ENCODE assay signal across 17 mouse cellular contexts in genomic region chr5:72211741-72212140, GRCm38 (mm10). TPM values are rescaled to one million over a fixed set of nuclear protein-coding genes. Genes with fewer than 3 reads are reported as not detected.
DNase-seq lines count a peak whose midpoint lies in the region; ATAC-seq and TF ChIP-seq lines count a peak whose summit lies in the region.
"Had no signal": no experiment of that assay in that cellular context is flagged by ENCODE, and none has a peak within 500 bp of the region (broad histone marks: within the 10 kb centered on the region; RNA-seq: fewer than 3 reads in every experiment).

No protein-coding gene starts in this region.

- peaks cover 3% of the 10 kb centered on the region; the same call in 1 of the 2 replicates for H3K36me3 ChIP-seq in kidney, embryonic 16.5 days (ENCODE audit: insufficient read depth, low read length)
- no peaks in the 10 kb centered on the region; the same call in 1 of the 2 replicates for H3K36me3 ChIP-seq in kidney, adult 2 months (ENCODE audit: control insufficient read depth, insufficient read depth, low read length)
- H3K36me3 ChIP-seq in embryonic facial prominence, embryonic 14.5 days (ENCODE audit: control insufficient read depth, insufficient read depth, low read length) = no peaks in the 10 kb centered on the region
- no peaks in the 10 kb centered on the region for H3K36me3 ChIP-seq in midbrain, embryonic 13.5 days
- H3K36me3 ChIP-seq in stomach, embryonic 15.5 days = no peaks in the 10 kb centered on the region
- no peaks in the 10 kb centered on the region for H3K36me3 ChIP-seq in forebrain, embryonic 15.5 days
- H3K36me3 ChIP-seq: neural tube, embryonic 15.5 days had no signal

- H3K27ac ChIP-seq in kidney, embryonic 16.5 days (ENCODE audit: low read length) = no peak overlapping the region
- no peak overlapping the region for H3K27ac ChIP-seq in kidney, adult 2 months (ENCODE audit: insufficient read depth, low read depth, low read length)
- H3K27ac ChIP-seq in embryonic facial prominence, embryonic 14.5 days (replicated peaks; ENCODE audit: low read depth, low read length) = no peak overlapping the region
- H3K27ac ChIP-seq in midbrain, embryonic 13.5 days = no peak overlapping the region
- no peak overlapping the region for H3K27ac ChIP-seq in stomach, embryonic 15.5 days
- H3K27ac ChIP-seq in forebrain, embryonic 15.5 days (replicated peaks) = no peak overlapping the region
- H3K27ac ChIP-seq: heart, embryonic 13.5 days; neural tube, embryonic 15.5 days had no signal

- 70% methylated on average over 18 of the region's 18 CpGs for WGBS in kidney, embryonic 16.5 days
- WGBS in kidney, adult 2 months = 66% methylated on average over 18 of the region's 18 CpGs
- 63% methylated on average over 18 of the region's 18 CpGs for WGBS in embryonic facial prominence, embryonic 14.5 days
- WGBS in midbrain, embryonic 13.5 days = 52% methylated on average over 18 of the region's 18 CpGs
- WGBS in stomach, embryonic 15.5 days = 59% methylated on average over 18 of the region's 18 CpGs
- 80% methylated on average over 18 of the region's 18 CpGs for WGBS in forebrain, embryonic 15.5 days

- H3K4me3 ChIP-seq in kidney, embryonic 16.5 days (ENCODE audit: low read length) = no peak overlapping the region
- no peak overlapping the region for H3K4me3 ChIP-seq in kidney, adult 2 months (ENCODE audit: insufficient read depth, low read depth, low read length)
- H3K4me3 ChIP-seq in embryonic facial prominence, embryonic 14.5 days (ENCODE audit: low read depth, low read length) = peak overlapping the region; percentile 10; the same call in 1 of the 2 replicates
- no peak overlapping the region for H3K4me3 ChIP-seq in midbrain, embryonic 13.5 days (replicated peaks)
- H3K4me3 ChIP-seq in stomach, embryonic 15.5 days (replicated peaks) = no peak overlapping the region
- no peak overlapping the region for H3K4me3 ChIP-seq in forebrain, embryonic 15.5 days
- H3K4me3 ChIP-seq: heart, embryonic 13.5 days; neural tube, embryonic 15.5 days had no signal

- no peak for TF ChIP-seq CTCF in kidney, adult 2 months (conservative IDR thresholded peaks at IDR 0.05; ENCODE audit: insufficient read depth, insufficient read length, low read depth, low read length)

- H3K27me3 ChIP-seq in kidney, embryonic 16.5 days (ENCODE audit: insufficient read depth, low read length) = no peaks in the 10 kb centered on the region
- H3K27me3 ChIP-seq in kidney, adult 2 months (replicated peaks; ENCODE audit: control insufficient read depth, insufficient read depth, low read length) = no peaks in the 10 kb centered on the region
- no peaks in the 10 kb centered on the region for H3K27me3 ChIP-seq in embryonic facial prominence, embryonic 14.5 days (replicated peaks; ENCODE audit: control insufficient read depth, insufficient read depth, low read length)
- no peaks in the 10 kb centered on the region for H3K27me3 ChIP-seq in midbrain, embryonic 13.5 days
- H3K27me3 ChIP-seq in stomach, embryonic 15.5 days (replicated peaks) = no peaks in the 10 kb centered on the region
- H3K27me3 ChIP-seq in forebrain, embryonic 15.5 days = no peaks in the 10 kb centered on the region
- H3K27me3 ChIP-seq: heart, embryonic 13.5 days; neural tube, embryonic 15.5 days had no signal

- H3K9ac ChIP-seq in kidney, embryonic 16.5 days (replicated peaks; ENCODE audit: low read length) = no peak overlapping the region
- no peak overlapping the region for H3K9ac ChIP-seq in embryonic facial prominence, embryonic 14.5 days (ENCODE audit: low read depth, low read length)
- H3K9ac ChIP-seq in midbrain, embryonic 13.5 days (replicated peaks) = no peak overlapping the region; the same call in 1 of the 2 replicates
- H3K9ac ChIP-seq in stomach, embryonic 15.5 days = no peak overlapping the region
- H3K9ac ChIP-seq in forebrain, embryonic 15.5 days (replicated peaks) = no peak overlapping the region
- H3K9ac ChIP-seq: heart, embryonic 13.5 days; neural tube, embryonic 15.5 days had no signal

- no peak for TF ChIP-seq POLR2A in kidney, adult 2 months (IDR thresholded peaks at IDR 0.05; ENCODE audit: low read depth, low read length)

- 0 out of 2 replicates have a peak, but pooled peaks cover 9% of the 10 kb centered on the region for H3K4me1 ChIP-seq in kidney, embryonic 16.5 days (ENCODE audit: insufficient read depth, low read length)
- H3K4me1 ChIP-seq in kidney, adult 2 months (ENCODE audit: control insufficient read depth, insufficient read depth, low read length) = peaks cover 15% of the 10 kb centered on the region; the same call in 1 of the 2 replicates
- H3K4me1 ChIP-seq in embryonic facial prominence, embryonic 14.5 days (ENCODE audit: control insufficient read depth, insufficient read depth, low read length) = peaks cover 3% of the 10 kb centered on the region; the same call in 1 of the 2 replicates
- peaks cover 19% of the 10 kb centered on the region for H3K4me1 ChIP-seq in midbrain, embryonic 13.5 days (replicated peaks)
- H3K4me1 ChIP-seq in stomach, embryonic 15.5 days = 0 out of 2 replicates have a peak, but pooled peaks cover 7% of the 10 kb centered on the region
- no peaks in the 10 kb centered on the region for H3K4me1 ChIP-seq in forebrain, embryonic 15.5 days
- H3K4me1 ChIP-seq: neural tube, embryonic 15.5 days had no signal

- no peaks in the 10 kb centered on the region for H3K9me3 ChIP-seq in kidney, embryonic 16.5 days (ENCODE audit: low read length)
- no peaks in the 10 kb centered on the region for H3K9me3 ChIP-seq in embryonic facial prominence, embryonic 14.5 days (ENCODE audit: control insufficient read depth, low read length)
- no peaks in the 10 kb centered on the region for H3K9me3 ChIP-seq in midbrain, embryonic 13.5 days
- no peaks in the 10 kb centered on the region for H3K9me3 ChIP-seq in stomach, embryonic 15.5 days
- H3K9me3 ChIP-seq in forebrain, embryonic 15.5 days = no peaks in the 10 kb centered on the region
- H3K9me3 ChIP-seq: heart, embryonic 13.5 days; neural tube, embryonic 15.5 days had no signal

- peak overlapping the region; percentile 3; the same call in 1 of the 2 replicates for H3K4me2 ChIP-seq in kidney, embryonic 16.5 days (replicated peaks; ENCODE audit: low read depth, low read length)
- peak overlapping the region; percentile 27 for H3K4me2 ChIP-seq in embryonic facial prominence, embryonic 14.5 days (ENCODE audit: low read depth, low read length)
- peak overlapping the region; percentile 41 for H3K4me2 ChIP-seq in midbrain, embryonic 13.5 days (replicated peaks)
- H3K4me2 ChIP-seq in stomach, embryonic 15.5 days = peak overlapping the region; percentile 27; the same call in 1 of the 2 replicates
- H3K4me2 ChIP-seq in forebrain, embryonic 15.5 days (replicated peaks) = no peak overlapping the region
- H3K4me2 ChIP-seq: heart, embryonic 13.5 days; neural tube, embryonic 15.5 days had no signal

- DNase-seq in kidney, adult 2 months = no peak
- peak; percentile 77 for DNase-seq in embryonic facial prominence, embryonic 14.5 days (ENCODE audit: low spot score)
- DNase-seq in cerebellum, adult 11 months = no peak
- DNase-seq in frontal cortex, postnatal 36 days (ENCODE audit: low spot score in 2 of 2) = no peak
- DNase-seq: adrenal gland, adult 8-10 months; cerebellum, adult 9-10 months; embryo, embryonic 11 days; heart, postnatal 4 days; kidney, postnatal 14 days; lung, postnatal 36 days; thymus, adult 18-20 months had no signal

- no peak for ATAC-seq in kidney, embryonic 16.5 days (ENCODE audit: low FRiP score, low TSS enrichment)
- peak; percentile 90 for ATAC-seq in embryonic facial prominence, embryonic 14.5 days (ENCODE audit: low read depth)
- ATAC-seq in midbrain, embryonic 13.5 days = peak; percentile 71
- ATAC-seq in stomach, embryonic 15.5 days (ENCODE audit: insufficient read depth, low FRiP score, low read depth) = no peak
- ATAC-seq in forebrain, embryonic 15.5 days (replicated peaks) = no peak

RNA-seq across cellular contexts. Expression of gene Commd8, which starts 43.8 kb away (rescaled TPM):
- polyA plus RNA-seq in kidney, embryonic 16.5 days (2015; fragmentation: Nextera tagmentation; extraction: Ambion mirVana) = 138 and 144 TPM in 2 replicates
- 6.7 and 13.5 TPM in 2 replicates for polyA plus RNA-seq in kidney, adult 2 months (2012; rRNA removed)
- 106 and 128 TPM in 2 replicates for polyA plus RNA-seq in embryonic facial prominence, embryonic 14.5 days (2014; fragmentation: Nextera tagmentation; extraction: Ambion mirVana)
- polyA plus RNA-seq in midbrain, embryonic 13.5 days (2015; fragmentation: Nextera tagmentation; extraction: Ambion mirVana) = 147 and 160 TPM in 2 replicates
- 122 and 130 TPM in 2 replicates for polyA plus RNA-seq in stomach, embryonic 15.5 days (2015; fragmentation: Nextera tagmentation; extraction: Ambion mirVana)
- 145 and 146 TPM in 2 replicates for polyA plus RNA-seq in forebrain, embryonic 15.5 days (2015; fragmentation: Nextera tagmentation; extraction: Ambion mirVana)

Comparison
In these comparisons a context has a peak if more than half of its experiments do, and no peak if none do; other contexts are left out.
1. ATAC-seq: peak in embryonic facial prominence, embryonic 14.5 days (single experiment) and midbrain, embryonic 13.5 days (single experiment); none in kidney, embryonic 16.5 days (single experiment), stomach, embryonic 15.5 days (single experiment) and forebrain, embryonic 15.5 days (single experiment).